Mouse (Mus musculus): ENCODE data around the gene Poldip2. TPM values are rescaled to one million over a fixed set of nuclear protein-coding genes. Genes with fewer than 3 reads are reported as not detected.

Gene Poldip2
- polyA plus RNA-seq, 1 experiment, result 111 TPM

GRCm38 (mm10) chr11:78540358-78540757 is 28.4 kb downstream of the Poldip2 start:
- Histone ChIP-seq H3K4me3 (ENCODE audit: insufficient read depth, poor library complexity, severe bottlenecking) (no peak overlapping the region), H3ac (ENCODE audit: control insufficient read depth, insufficient read length, low read depth) (no peak overlapping the region), H3K27me3 (ENCODE audit: control insufficient read depth, insufficient read depth, insufficient read length) (no peaks in the 10 kb centered on the region), H3K36me3 (ENCODE audit: control insufficient read depth, insufficient read depth) (peaks cover 69% of the 10 kb centered on the region), H3K79me2 (ENCODE audit: control insufficient read depth, insufficient read depth) (peaks cover 64% of the 10 kb centered on the region), H3K79me3 (ENCODE audit: low read depth) (peaks cover 51% of the 10 kb centered on the region)
- TF ChIP-seq MYOG (IDR thresholded peaks at IDR 0.05; ENCODE audit: control insufficient read depth, extremely low read depth, insufficient read length), result no peak
- TF ChIP-seq FOSL1 (IDR thresholded peaks at IDR 0.05; ENCODE audit: insufficient read depth, low read length, poor library complexity, severe bottlenecking), result no peak
- no peak for TF ChIP-seq MAX (IDR thresholded peaks at IDR 0.05)
- no peak for TF ChIP-seq CTCF (IDR thresholded peaks at IDR 0.05; ENCODE audit: control insufficient read depth, insufficient read depth, insufficient read length)

- Histone ChIP-seq H3K79me2 (ENCODE audit: control insufficient read depth, insufficient read depth) (peaks cover 67% of the 10 kb centered on the region), H3K4me3 (ENCODE audit: insufficient read depth, poor library complexity, severe bottlenecking) (no peak overlapping the region), H3K79me3 (ENCODE audit: low read depth) (peaks cover 59% of the 10 kb centered on the region), H3K27me3 (ENCODE audit: control insufficient read depth, insufficient read depth, insufficient read length) (no peaks in the 10 kb centered on the region), H3K36me3 (ENCODE audit: control insufficient read depth, insufficient read depth) (peaks cover 72% of the 10 kb centered on the region), H3ac (ENCODE audit: control insufficient read depth, insufficient read length, low read depth) (no peak overlapping the region)
- TF ChIP-seq FOSL1 (IDR thresholded peaks at IDR 0.05; ENCODE audit: insufficient read depth, low read length, poor library complexity, severe bottlenecking) (no peak), USF1 (IDR thresholded peaks at IDR 0.05; ENCODE audit: low read depth) (no peak), MAX (IDR thresholded peaks at IDR 0.05) (no peak), MYOG (IDR thresholded peaks at IDR 0.05; ENCODE audit: control insufficient read depth, extremely low read depth, insufficient read length) (no peak), CEBPB (IDR thresholded peaks at IDR 0.05; ENCODE audit: low read depth) (no peak), MYOD1 (IDR thresholded peaks at IDR 0.05; ENCODE audit: control insufficient read depth, insufficient read length, low read depth) (no peak), CTCF (IDR thresholded peaks at IDR 0.05; ENCODE audit: control insufficient read depth, insufficient read depth, insufficient read length) (no peak)
These were observed 32.6 kb downstream of the Poldip2 start for GRCm38 (mm10) chr11:78544449-78545111.

- H3K36me3 ChIP-seq (ENCODE audit: control insufficient read depth, insufficient read depth), result peaks cover 66% of the 10 kb centered on the region
- no peak overlapping the region for H3ac ChIP-seq (ENCODE audit: control insufficient read depth, insufficient read length, low read depth)
- H3K79me2 ChIP-seq (ENCODE audit: control insufficient read depth, insufficient read depth), result peaks cover 72% of the 10 kb centered on the region
- TF ChIP-seq MYOD1 (IDR thresholded peaks at IDR 0.05; ENCODE audit: control insufficient read depth, insufficient read length, low read depth) (no peak), MAX (IDR thresholded peaks at IDR 0.05) (no peak), FOSL1 (IDR thresholded peaks at IDR 0.05; ENCODE audit: insufficient read depth, low read length, poor library complexity, severe bottlenecking) (no peak), CEBPB (IDR thresholded peaks at IDR 0.05; ENCODE audit: low read depth) (no peak), MYOG (IDR thresholded peaks at IDR 0.05; ENCODE audit: control insufficient read depth, extremely low read depth, insufficient read length) (no peak), CTCF (IDR thresholded peaks at IDR 0.05; ENCODE audit: control insufficient read depth, insufficient read depth, insufficient read length) (no peak), USF1 (IDR thresholded peaks at IDR 0.05; ENCODE audit: low read depth) (no peak)
- no peaks in the 10 kb centered on the region for H3K27me3 ChIP-seq (ENCODE audit: control insufficient read depth, insufficient read depth, insufficient read length)
- no peak overlapping the region for H3K4me3 ChIP-seq (ENCODE audit: insufficient read depth, poor library complexity, severe bottlenecking)
- peaks cover 59% of the 10 kb centered on the region for H3K79me3 ChIP-seq (ENCODE audit: low read depth)
These were observed 33.2 kb downstream of the Poldip2 start for GRCm38 (mm10) chr11:78545181-78545580.

- Histone ChIP-seq H3K36me3 (ENCODE audit: control insufficient read depth, insufficient read depth) (peaks cover 39% of the 10 kb centered on the region), H3K79me2 (ENCODE audit: control insufficient read depth, insufficient read depth) (peaks cover 74% of the 10 kb centered on the region), H3ac (ENCODE audit: control insufficient read depth, insufficient read length, low read depth) (no peak overlapping the region), H3K4me3 (ENCODE audit: insufficient read depth, poor library complexity, severe bottlenecking) (no peak overlapping the region), H3K79me3 (ENCODE audit: low read depth) (peaks cover 56% of the 10 kb centered on the region), H3K27me3 (ENCODE audit: control insufficient read depth, insufficient read depth, insufficient read length) (no peaks in the 10 kb centered on the region)
- TF ChIP-seq MYOG (IDR thresholded peaks at IDR 0.05; ENCODE audit: control insufficient read depth, extremely low read depth, insufficient read length), result no peak
These were observed 35.9 kb downstream of the Poldip2 start for GRCm38 (mm10) chr11:78547718-78548460.

GRCm38 (mm10) chr11:78549491-78549987 is 37.5 kb downstream of the Poldip2 start:
- Histone ChIP-seq H3K4me3 (ENCODE audit: insufficient read depth, poor library complexity, severe bottlenecking) (peak overlapping the region; percentile 81), H3K79me2 (ENCODE audit: control insufficient read depth, insufficient read depth) (peaks cover 59% of the 10 kb centered on the region), H3K36me3 (ENCODE audit: control insufficient read depth, insufficient read depth) (peaks cover 23% of the 10 kb centered on the region), H3K27me3 (ENCODE audit: control insufficient read depth, insufficient read depth, insufficient read length) (no peaks in the 10 kb centered on the region), H3K79me3 (ENCODE audit: low read depth) (peaks cover 43% of the 10 kb centered on the region), H3ac (ENCODE audit: control insufficient read depth, insufficient read length, low read depth) (peak overlapping the region; percentile 63)
- TF ChIP-seq USF1 (IDR thresholded peaks at IDR 0.05; ENCODE audit: low read depth), result no peak
- no peak for TF ChIP-seq CEBPB (IDR thresholded peaks at IDR 0.05; ENCODE audit: low read depth)
- no peak for TF ChIP-seq MYOG (IDR thresholded peaks at IDR 0.05; ENCODE audit: control insufficient read depth, extremely low read depth, insufficient read length)
- no peak for TF ChIP-seq FOSL1 (IDR thresholded peaks at IDR 0.05; ENCODE audit: insufficient read depth, low read length, poor library complexity, severe bottlenecking)
- TF ChIP-seq MYOD1 (IDR thresholded peaks at IDR 0.05; ENCODE audit: control insufficient read depth, insufficient read length, low read depth), result no peak
- no peak for TF ChIP-seq CTCF (IDR thresholded peaks at IDR 0.05; ENCODE audit: control insufficient read depth, insufficient read depth, insufficient read length)
- TF ChIP-seq MAX (IDR thresholded peaks at IDR 0.05), result no peak

Measured in C2C12 (cell line).